Mouse (Mus musculus): ENCODE measurements around the gene Gpr39.

GRCm38 (mm10) chr1:125858631-125859030 is 181.8 kb downstream of the Gpr39 start:
- TF ChIP-seq GATA1 (IDR thresholded peaks at IDR 0.05; ENCODE audit: borderline replicate concordance, low read length), result no peak
- TF ChIP-seq FLI1 (IDR thresholded peaks at IDR 0.05; ENCODE audit: low read length), result no peak

Measured in megakaryocyte, embryonic 14.5 days (primary cell).